Mouse (Mus musculus) thymus, postnatal 36 days (tissue): ENCODE measurements around the gene Alg12.

Experiments used
- DNase-seq, 2 experiments: peaks; one replicate each; pipeline ENCODE4 v3.0.0; 2022; ENCODE audit warnings: mixed read lengths in 2 of 2

Alg12 gene

DNA sequence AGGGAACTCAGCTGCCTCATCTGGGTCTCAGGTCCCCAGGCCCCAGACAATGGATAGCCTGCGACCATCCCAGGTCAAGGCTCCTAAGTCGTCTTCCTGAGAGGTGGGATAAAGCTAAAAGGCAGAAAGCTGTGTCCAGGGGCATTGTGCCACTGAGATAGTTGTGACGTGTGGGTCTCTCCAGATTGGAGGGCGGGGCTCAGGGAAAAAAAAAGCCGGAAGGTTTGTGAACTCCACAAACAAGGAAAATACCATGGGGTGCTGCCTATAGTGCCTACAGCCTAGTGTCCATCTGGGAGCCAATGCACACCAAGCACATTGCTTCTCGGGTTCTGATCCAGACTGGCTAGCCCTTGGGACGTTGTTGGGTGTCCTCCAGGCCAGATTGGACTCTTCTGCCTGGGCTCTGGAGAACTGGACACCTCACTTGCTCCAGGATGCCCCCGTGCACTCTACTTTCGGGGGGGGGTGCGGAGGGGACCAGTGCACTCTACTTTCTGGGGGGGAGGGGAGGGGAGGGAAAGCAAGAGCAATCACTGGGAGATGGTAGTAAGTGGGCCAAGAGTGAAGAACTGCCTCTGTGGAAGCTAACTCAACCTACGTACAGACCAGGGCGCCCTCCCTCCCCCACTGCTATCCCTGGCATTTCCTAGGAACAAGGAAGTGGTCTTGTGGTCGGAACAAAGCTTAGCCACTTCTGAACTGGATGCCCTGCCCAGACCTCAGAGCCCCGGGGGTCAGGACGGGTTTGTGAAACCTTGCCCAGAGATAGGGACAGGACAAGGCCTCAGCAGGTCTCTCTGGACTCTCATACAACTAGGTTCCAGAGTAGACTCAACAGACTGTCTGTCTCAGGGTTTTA, 36.1 kb upstream of the Alg12 start:
- DNase-seq: no peak

DNA sequence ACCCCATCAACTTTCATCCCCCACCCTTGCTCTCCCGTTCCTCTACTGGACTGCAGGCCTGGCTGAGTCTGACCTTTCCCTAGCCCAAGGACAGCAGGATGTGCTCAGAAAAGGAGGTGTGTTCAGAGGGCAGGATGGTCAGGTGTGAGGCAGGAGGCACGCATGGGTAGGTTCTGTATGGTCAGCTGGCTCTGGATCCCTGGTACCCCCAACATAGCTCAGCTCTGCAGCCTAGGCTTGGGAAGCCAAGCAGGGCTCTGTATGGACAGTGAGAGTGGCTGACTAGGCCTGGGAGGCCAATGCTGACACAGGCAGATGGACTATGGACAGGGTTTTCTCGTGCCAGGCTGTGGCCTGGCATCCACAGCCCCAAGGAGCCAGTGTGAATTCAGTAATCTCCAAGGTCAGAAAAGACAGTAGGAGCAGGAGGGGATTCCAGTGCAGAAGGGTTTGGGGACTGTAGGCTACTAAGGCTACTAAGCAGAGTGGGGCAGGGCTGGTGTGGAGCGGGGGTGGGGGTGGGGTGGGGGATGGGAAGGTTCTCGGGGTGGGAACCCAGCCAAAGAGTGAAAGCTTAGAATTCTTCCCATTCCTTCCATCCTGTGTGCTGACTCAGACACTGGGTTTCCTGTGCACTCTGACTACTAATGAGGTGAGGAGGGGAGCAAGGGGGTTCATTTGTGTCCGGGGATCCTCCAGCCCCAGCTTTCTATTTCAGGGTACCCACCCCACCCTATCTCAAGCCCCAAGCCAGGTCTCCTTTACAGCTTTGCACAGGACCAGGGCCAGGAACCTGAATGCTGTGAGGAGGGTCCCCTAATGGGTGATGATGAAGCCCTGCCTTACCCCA, 35.2 kb upstream of the Alg12 start:
- DNase-seq: no peak

DNA sequence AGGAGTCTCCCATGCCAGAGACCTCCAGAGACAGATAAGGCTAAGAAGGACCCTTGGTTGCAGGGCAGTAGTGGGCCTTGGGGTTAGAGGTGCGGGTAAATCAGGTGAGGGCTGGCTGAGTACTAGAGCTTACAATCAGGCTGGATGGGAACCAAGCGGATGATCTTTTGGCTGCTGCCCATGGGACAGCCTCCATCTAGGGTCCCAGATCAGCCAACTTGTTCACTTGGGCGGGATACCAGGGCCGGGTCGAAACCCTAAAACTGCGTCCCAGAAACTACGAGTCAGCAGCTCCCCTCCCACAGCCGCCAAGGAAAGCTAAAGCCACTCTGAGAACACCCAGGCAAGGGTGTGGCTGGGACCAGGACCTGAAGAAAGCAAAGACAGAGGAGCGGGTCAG, 34.0 kb upstream of the Alg12 start:
- no peak for DNase-seq

DNA sequence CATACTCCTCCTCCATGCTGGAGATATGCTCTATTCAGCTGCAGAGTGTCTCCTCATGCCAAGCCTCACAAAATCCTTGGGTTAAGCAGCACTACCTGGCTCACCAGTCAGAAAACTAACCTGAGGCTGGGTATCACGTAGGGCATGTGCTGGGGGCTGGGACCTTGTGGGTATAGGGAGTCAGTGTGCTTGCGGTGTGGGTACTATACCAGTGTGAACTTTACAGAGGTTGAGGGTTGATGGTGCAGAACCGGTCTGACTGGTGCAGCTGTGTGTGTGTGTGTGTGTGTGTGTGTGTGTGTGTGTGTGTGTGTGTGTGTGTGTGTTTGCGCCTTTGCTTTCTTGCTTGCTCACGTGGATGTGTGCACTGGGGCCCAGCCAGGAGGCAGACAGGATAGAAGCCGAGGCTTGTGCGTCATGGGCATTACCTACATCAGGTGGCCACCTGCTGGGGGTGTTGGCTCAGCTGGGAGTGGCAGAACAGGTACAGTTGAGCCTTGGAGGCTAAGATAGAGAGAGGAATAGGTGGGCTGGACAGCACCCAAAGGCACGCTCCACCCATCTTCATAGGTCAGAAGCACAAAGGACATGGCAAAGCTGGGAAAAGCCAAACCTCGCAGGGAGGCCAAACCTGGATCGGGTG, 32.5 kb upstream of the Alg12 start:
- no peak for DNase-seq

DNA sequence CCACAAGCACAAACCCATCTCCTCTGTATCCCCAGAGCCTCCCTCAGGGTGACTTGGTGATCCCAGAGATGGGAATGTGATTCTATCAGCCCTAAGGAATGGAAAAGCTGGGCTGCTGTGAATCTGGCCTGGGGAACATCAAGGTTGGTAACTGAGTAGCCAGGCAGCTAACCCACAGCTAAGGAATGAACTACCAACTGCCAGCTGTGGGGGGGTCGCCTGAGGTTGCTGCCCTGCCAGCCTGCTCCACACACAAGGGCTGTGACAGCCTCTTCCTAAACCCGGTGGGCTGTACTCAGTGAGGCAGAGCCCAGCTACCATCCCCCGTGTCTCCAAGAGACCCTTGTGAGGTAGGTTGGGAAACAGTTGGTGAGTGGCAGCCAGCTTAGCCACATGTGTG, 32.0 kb upstream of the Alg12 start:
- no peak for DNase-seq

DNA sequence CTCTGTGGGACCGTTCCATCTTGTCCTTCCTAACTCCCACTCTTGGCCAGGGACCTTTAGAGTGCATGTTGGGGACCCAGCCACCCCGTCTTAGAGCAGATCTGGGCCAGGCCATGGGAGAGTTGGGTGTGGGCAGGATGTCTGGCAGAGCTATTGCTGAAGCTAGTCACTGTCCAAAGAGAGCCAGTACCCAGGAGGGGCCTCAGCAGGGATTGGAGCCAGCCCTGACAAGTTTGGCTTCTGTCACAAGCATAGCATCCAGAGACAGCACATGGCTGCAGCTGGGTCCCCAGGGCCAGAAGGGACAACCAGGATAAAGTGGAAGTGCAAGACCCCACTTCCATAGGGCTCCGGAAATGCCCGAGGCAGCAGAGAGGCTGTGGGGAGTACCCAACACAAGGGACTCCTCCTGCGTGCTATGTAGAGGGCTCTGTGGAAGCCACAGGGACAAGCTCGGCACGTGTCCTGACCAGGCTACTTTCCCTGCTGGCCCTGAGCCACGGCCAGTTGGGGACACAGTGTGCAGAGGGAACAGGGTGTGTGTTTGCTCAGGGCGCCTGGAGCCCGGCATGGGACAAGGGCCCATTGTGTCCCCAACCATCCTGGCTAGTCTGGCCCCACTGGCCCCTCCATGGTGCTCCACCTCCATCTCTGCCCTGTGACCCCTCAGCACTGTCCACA, 31.2 kb upstream of the Alg12 start:
- DNase-seq: no peak

DNA sequence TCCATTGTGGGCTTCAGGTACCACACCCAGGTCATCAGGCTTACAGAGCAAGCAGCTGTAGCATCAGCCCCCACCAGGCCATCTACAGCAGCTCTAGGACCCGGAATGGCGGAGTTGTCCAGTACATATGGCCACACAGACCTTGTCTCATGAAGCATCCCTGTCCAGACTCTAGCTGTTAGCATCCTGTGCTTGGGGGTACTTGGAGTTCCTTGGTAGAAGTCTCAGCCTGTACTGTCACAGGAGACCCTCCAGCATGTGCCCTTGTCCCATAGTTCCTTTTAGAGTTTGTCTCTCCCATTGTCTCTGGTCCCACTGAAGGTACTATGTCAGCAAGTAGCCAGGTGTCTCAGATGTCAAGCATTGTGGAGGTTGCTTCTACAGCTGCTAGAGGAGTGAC, 30.5 kb upstream of the Alg12 start:
- DNase-seq: no peak

DNA sequence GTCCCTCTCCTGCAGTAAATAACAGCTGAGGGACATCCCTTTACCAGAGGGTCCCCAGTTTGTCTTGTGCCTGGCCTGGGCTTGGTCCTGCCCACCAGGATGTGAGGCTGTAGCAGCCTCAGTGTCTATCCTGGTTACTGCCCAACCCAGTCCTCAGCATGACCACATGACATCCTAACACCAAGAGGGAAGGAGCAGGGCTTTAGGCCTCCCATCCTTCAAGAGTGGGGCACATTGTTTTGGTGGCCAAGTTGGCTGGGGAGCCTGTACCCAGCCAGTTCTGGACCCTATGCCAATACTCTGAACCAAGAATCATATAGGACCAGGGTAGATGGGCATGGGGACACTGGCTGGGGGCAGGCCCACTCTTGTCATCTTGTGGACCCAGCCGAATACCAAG, 29.5 kb upstream of the Alg12 start:
- DNase-seq: no peak

DNA sequence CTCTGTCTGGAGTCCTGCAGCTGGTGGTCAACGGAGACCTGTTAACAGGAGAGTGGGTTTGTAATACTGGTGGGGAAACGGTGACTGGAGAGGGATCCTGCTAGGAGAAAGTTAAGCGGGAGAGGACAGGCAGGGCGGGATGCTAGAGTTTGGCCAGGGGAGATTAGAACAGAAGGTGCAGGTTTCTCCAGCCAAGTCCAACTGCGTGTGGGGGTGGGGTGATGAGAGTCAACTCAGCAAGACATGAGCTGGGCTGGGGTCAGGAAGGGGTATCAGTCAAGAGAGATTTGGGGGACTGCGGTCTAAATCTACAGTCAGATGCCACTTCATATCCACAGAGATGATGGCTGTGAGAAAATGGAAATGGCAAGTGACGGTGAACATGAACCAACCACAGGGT, 25.8 kb upstream of the Alg12 start:
- no peak for DNase-seq

DNA sequence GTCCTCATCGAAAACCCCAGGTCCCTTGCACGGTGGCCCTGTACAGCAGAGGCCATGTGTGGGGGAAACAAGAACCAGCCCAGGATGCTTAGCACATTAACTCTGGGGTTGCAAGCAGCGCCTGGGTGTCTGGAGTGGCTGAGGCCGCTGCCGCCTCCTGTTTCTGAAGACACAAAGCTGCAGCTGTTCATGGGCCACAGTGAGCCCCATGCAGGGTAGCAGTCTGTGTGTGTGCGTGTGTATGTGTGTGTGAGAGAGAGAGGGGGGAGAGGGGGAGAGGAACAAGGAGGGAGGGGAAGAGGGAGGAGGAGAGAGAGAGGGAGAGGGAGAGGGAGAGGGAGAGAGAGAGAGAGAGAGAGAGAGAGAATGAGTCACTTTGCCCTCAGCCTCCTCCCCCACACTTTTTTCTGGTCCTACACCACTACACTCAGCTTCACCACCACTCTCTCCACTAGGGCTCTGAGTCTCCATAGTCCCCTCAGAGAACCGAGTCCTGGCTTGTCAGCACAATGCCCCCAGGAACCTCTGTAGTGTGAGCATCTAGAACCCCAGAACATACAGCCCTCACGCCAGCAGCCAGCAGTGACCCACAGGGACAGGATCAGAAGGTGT, 24.5 kb upstream of the Alg12 start:
- peak in 1 of 2 experiments; percentile 30 for DNase-seq

DNA sequence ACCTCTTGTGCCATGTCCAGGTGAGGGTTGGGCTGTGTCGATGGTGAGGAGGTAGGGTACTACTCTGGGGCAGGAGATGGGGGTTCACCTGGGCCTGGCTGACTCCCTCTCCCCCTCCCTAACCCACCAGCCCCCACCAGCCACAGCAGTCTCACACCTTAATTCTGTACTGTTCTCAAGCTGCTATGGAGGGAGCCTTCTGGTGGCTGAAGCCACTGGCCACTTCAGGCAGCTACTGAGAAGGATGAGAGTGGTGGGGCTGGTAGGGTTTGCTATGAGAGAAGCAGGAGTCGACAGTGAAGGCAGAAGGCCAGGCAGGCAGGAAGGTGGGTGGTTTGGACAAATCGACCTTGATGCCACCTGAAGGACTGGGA, 23.2 kb upstream of the Alg12 start:
- DNase-seq: no peak

DNA sequence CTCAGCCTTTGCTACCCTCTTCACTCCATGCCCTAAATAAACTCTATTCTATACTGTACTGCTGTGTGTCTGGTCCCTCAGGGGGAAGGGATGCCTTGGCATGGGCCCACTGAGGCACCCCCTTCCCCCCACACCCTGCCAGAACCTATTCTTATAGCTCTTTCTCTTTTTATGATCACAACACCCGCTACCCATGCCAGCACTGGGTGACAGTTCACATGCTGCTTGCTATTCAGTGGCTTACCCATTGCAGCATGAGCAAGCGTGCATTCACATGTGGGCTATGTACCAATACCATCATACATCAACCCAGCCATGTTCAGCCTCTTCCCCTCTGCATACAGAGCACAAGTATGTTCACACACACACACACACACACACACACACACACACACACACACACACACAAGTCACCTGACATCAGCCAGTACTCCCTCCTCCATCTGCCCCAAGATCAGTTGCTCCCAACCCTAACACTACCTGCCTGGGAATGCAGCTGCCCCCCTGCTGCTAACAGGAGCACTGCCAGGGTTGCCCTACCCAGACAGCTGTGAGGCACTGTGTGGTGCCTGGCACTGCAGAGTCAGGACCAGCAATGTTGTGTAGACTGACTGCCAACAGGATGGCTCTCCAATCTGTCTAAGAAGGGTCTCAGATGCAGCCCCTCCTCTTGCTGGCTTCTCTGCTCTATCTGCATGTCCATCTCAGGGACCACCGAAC, 22.6 kb upstream of the Alg12 start:
- DNase-seq: no peak

DNA sequence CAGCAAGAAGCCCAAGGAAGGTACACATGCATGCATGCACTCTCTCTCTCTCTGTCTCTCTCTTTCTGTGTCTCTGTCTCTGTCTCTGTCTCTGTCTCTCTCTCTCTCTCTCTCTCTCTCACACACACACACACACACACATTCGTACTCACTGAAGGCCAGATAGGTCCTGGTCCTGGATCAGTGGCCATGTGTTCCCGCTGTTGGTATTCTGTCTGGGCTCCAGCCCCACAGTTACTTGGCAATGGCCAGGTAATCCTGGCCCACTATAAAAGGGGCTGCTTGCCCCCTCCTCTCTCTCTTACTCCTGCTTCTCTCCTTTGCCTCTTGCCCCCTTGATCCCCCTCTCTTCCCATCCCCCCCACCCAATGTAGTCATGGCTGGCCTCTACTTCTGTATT, 22.0 kb upstream of the Alg12 start:
- DNase-seq: no peak

DNA sequence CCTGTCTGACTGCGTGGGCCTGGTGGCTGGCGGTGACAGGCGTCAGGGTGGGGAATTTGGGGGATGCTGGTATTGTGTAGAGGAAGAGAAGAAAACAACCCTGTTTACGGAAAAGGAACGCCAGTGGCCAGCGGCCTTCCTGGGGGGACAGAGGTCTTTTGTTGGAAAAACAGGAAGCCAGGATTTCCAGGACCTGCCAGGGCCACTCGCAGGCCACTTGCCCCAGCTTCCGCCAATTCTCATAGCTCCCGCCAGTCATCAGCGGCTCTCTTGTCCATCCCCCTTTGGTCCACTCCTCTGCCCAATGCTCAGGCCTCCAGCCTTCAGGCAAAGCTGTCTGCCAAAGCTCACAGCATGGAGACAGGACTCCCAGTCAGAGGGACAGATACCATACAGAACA, 21.0 kb upstream of the Alg12 start:
- DNase-seq: no peak

DNA sequence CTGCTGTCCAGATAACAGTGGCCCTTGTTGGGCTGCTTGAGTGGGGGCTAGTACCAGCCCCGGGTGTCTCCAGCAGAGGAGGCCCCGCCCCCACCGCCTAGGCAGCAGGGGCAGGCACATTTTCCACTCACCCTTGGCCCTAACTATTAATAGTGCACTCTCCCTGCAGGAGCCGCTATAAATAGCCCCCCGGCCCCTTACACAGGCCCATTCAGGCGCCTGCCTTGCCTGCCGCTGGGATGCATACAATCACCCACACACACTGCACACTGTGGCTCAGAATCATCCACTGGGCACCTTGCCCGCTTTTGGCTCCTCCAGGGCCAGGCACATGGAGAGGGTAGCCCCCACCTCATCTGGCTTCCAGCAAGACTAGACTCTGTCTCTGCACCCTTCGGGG, 20.2 kb upstream of the Alg12 start:
- DNase-seq: no peak

DNA sequence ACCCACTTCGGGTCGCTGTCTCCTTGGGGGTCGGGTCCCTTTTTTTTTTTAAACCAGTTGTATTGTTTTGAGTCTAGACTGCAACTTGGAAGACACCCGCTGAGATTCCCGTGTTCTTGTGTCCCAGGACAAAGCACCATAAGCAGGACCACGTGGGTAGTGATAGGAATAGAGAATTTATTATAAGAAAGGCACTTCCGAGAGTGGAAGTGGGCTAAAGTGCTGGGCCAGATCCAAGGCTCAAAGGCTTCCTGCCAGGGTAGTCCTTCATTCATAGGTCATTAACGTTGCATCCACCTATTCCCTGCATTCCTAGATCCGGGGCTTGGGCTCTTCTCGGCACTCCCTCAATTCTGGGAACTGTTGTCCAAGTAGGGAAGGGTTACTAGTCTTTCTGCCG, 18.9 kb upstream of the Alg12 start:
- no peak for DNase-seq

DNA sequence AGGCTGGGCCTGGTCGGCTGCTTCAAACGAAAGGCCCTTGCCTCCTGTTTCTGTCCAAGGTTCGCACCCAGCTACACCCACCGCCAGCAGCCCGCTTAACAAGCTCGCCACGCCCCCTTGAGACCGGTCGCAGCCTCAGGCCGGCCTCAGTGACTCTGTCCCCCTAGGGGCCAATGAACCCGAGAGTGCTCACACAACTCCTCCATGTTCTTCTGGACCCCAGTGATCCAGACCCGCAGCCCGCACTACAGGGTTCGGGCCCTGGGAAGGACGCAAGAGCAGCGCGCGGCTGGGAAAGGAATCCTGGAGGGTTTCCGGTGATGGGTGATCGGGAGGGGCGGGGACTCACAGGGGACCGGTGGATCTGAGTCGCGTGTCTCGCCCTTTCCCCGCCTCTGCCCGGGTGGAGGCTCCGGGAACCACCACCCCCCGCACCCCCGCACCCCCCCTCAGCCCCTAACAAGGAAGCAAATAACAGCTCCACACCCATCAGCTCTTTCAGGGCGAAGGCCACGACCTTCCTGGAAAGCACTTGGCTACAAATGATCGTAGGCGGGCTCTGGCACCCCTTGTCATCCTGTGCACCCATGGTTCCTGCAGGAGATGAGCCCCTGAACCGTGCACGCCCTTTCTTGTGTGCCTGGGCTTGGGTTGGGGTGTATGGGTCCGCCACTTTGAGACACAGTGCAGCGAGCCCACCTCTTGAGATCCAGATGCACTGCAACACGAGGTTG, 18.2 kb upstream of the Alg12 start:
- DNase-seq: peak; percentile 36 to 41

DNA sequence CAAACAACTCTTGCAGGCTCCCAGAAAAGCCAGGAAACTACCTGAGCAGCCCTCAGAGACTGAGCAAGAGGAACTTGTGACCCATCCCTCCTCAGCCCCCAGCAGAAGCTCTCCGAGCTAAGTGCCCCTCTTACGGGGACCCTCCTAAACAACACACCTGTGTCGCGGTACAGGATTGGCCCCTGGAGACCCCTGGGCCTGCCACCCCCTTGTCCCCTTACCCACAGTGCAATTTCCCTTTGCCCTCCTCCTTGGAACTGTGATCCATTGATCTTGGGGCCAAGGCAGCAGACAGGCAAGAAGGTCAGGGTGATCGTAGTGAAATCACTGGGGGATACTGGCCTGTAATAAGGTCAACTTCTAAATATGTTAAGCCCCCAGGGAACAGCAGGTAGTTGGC, 17.5 kb upstream of the Alg12 start:
- DNase-seq: no peak

DNA sequence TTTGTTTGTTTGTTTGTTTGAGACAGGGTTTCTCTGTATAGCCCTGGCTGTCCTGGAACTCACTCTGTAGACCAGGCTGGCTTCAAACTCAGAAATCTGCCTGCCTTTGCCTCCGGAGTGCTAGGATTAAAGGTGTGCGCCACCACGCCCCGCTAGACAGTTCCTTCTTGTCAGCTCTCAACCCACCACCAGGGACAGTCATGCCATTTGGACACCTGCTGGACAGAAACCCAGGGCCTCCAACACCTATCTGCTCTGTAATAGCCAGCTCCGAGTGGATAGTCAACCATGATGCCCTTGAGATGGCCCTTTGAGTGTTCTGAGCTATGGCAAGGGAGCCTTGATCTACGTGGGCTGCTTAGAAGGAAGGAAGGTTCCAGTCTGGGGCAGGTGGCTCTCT, 16.9 kb upstream of the Alg12 start:
- no peak for DNase-seq

DNA sequence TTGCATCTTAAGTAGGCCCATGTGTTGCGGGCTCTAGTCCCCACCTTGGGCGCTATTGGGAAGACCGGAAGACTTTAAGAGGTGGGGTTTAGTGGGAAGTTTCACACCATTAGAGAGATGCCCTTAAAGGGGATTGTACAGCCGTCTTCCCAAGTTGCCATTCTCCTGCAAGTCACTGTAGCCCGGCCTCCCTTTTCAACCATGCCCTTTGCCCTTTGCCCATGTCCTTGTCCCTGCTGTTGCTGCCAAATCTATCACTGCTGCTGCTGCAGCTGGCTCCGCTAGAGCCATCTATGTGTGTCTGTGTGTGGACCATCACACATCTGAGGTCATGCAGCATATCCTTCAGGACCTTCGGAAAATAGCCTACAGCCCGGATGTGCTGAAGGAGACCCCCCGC, 13.4 kb upstream of the Alg12 start:
- no peak for DNase-seq

DNA sequence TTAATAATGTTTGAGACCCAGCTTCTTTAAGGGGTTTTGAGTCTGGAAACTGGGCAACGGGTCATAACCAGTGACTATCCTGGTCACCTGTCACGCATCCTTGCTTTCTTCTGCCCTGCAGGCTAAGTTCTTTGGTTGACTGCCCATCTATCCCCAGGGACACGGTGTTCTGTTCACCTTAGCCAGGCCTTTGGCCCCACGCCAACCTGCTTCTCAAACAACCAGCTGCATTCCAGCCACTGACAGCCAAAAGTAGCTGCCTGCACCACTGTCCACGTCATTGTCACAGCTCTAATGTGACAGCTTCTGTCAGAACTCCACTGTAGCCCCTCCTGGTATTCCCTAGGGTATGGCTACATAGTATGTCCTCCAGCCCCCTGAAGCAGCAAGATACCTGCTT, 12.4 kb upstream of the Alg12 start:
- DNase-seq: no peak
